Mouse (Mus musculus) intestine, embryonic 14.5 days (tissue): ENCODE measurements around the gene Trpv6. TPM values are rescaled to one million over a fixed set of nuclear protein-coding genes. Genes with fewer than 3 reads are reported as not detected.
A peak's percentile ranks its signal among the peaks of the same experiment; 100 is the strongest.

ENCODE experiments used
- ATAC-seq: fragments of 200-750 bp; cut with Nextera tagmentation; replicated peaks from 2 replicates; pipeline ENCODE4 v1.8.0; 2017; ENCODE audit warnings: low read depth, moderate number of reproducible peaks, moderate TSS enrichment, moderate library complexity; ENCODE audit not compliant: low FRiP score, low TSS enrichment
- DNase-seq: peaks from one replicate; pipeline ENCODE4 v3.0.0-alpha.2; 2018; ENCODE audit warnings: low spot score
- H3K27ac ChIP-seq: fragments of 300-500 bp; sonication (generic); 2 replicates; pipeline ENCODE4 v1.5.1; 2014; ENCODE audit warnings: low read depth, mild to moderate bottlenecking, control low read depth
- H3K27me3 ChIP-seq: fragments of 300-500 bp; sonication (generic); replicated peaks from 2 replicates; pipeline ENCODE4 v1.6.1; 2014; ENCODE audit warnings: low read length, control low read depth; ENCODE audit not compliant: control insufficient read depth, insufficient read depth
- H3K36me3 ChIP-seq: fragments of 300-500 bp; sonication (generic); 2 replicates; pipeline ENCODE4 v1.6.1; 2014; ENCODE audit warnings: low read length, control low read depth; ENCODE audit not compliant: control insufficient read depth, insufficient read depth
- H3K4me1 ChIP-seq: fragments of 300-500 bp; sonication (generic); replicated peaks from 2 replicates; pipeline ENCODE4 v1.6.1; 2014; ENCODE audit warnings: low read length, control low read depth, mixed read lengths; ENCODE audit not compliant: control insufficient read depth, insufficient read depth
- H3K4me2 ChIP-seq: fragments of 300-500 bp; sonication (generic); 2 replicates; pipeline ENCODE4 v1.6.1; 2014; ENCODE audit warnings: low read length
- H3K4me3 ChIP-seq: fragments of 300-500 bp; sonication (generic); 2 replicates; pipeline ENCODE4 v1.5.1; 2014; ENCODE audit warnings: low read depth, low read length, control low read depth, mixed read lengths
- H3K9ac ChIP-seq: fragments of 300-500 bp; sonication (generic); 2 replicates; pipeline ENCODE4 v1.6.1; 2014; ENCODE audit warnings: mild to moderate bottlenecking, low read length
- H3K9me3 ChIP-seq: fragments of 300-500 bp; sonication (generic); 2 replicates; pipeline ENCODE4 v1.6.1; 2016; ENCODE audit warnings: low read length, control low read depth; ENCODE audit not compliant: control insufficient read depth
- WGBS: fragments of 180-500 bp; shearing (Covaris S2); extraction: QIAGEN DNeasy Blood & Tissue Kit; methylation state at CpG from one replicate; pipeline ENCODE4 v1.1.7; 2014; 5-methylcytosine and 5-hydroxymethylcytosine counted together
- polyA plus RNA-seq: library from polyadenylated mRNA; unstranded; fragments of >200 nt; fragmentation: Nextera tagmentation; extraction: Ambion mirVana; gene quantifications from 2 replicates; pipeline ENCODE4 v1.2.1, GENCODE M21; 2014

The Trpv6 gene
- 0.30 and 0.58 TPM in 2 replicates for polyA plus RNA-seq

DNA sequence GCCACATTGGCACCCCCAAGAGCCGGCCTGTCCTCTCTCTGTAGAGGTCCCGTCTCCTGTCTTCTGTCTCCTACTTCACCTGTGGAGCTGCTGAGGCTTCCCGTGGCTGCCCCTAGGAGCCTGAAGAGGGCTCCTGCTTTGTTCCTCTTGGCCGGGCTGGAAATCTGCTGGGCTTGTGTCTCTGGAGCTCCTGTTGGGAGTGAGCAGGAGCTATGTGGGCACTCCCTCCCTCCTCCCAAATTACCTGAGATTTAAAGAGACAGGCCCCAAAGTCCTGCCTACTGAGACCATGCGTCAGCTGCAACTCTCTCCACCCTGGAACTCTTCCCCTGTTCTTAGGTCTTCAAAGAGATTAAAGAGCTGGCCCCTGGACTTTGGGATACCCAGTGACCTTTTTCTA is at the start of gene Trpv6:
TSS of gene Trpv6 (minus strand) at position 228 of the 400 bp plus-strand sequence.
- no peak for ATAC-seq
- no peaks in the 10 kb centered on the region for H3K27me3 ChIP-seq
- 0 out of 2 replicates have a peak within 1 kb of the TSS, but pooled peaks have one; percentile 3 for H3K4me2 ChIP-seq
- no peak for DNase-seq
- H3K27ac ChIP-seq: no peak within 1 kb of the TSS
- 16% methylated on average over 5 of the region's 5 CpGs for WGBS
- H3K9ac ChIP-seq: no peak within 1 kb of the TSS
- H3K4me1 ChIP-seq: no peaks in the 10 kb centered on the region
- no peaks in the 10 kb centered on the region for H3K9me3 ChIP-seq
- no peak within 1 kb of the TSS for H3K4me3 ChIP-seq
- no peaks in the 10 kb centered on the region for H3K36me3 ChIP-seq

- WGBS: 81% methylated on average over 3 of the region's 3 CpGs
- ATAC-seq: no peak
- H3K4me2 ChIP-seq: no peak overlapping the region
- no peak for DNase-seq
- H3K9me3 ChIP-seq: no peaks in the 10 kb centered on the region
- no peak overlapping the region for H3K4me3 ChIP-seq
- no peaks in the 10 kb centered on the region for H3K27me3 ChIP-seq
- no peaks in the 10 kb centered on the region for H3K4me1 ChIP-seq
- H3K36me3 ChIP-seq: no peaks in the 10 kb centered on the region
- no peak overlapping the region for H3K9ac ChIP-seq
- H3K27ac ChIP-seq: no peak overlapping the region
Observed at GRCm38 (mm10) chr6:41685596-41685995, 49.4 kb upstream of the Trpv6 start.

DNA sequence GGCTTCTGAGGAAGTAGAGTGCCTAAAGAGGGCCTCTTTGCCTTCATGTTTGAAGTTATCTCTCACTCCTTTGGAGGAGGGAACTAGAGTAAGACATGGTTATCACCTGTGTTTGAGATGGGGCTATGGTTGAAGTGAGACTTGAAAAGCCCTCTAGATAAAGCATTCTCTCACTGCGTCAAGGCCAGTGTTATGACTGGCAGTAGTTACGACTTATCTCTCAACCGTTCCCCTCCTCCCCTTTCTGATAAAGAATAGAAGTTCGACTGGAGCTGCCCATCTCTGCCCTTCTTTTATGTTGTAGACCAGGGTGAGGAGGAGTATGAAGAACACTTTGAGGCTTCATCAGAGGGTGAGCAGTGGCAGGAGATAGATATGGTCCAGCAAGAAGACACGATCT is 48.7 kb upstream of the Trpv6 start:
- ATAC-seq: no peak
- no peaks in the 10 kb centered on the region for H3K36me3 ChIP-seq
- no peaks in the 10 kb centered on the region for H3K9me3 ChIP-seq
- DNase-seq: no peak
- no peaks in the 10 kb centered on the region for H3K4me1 ChIP-seq
- H3K4me3 ChIP-seq: no peak overlapping the region
- no peak overlapping the region for H3K9ac ChIP-seq
- H3K27ac ChIP-seq: no peak overlapping the region
- 82% methylated on average over 5 of the region's 5 CpGs for WGBS
- H3K27me3 ChIP-seq: no peaks in the 10 kb centered on the region
- no peak overlapping the region for H3K4me2 ChIP-seq

DNA sequence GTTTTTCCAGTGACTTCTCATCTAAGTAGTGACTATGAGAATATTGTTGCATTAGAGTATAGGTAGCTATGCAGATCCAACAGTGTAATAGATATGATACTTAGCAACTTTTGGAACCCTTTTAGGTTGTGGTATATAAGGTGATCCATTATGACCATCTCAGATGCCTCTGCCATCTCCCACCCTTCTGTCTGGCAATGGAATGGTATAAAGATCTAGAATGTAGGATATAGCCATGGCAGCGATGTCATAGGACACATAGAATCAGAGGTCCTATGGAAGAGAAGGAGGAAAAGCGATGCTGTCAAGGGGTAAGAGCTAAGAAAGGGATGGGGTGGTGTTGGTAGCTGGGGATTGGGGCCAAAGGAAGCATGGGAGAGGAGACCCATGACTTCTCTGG is 47.9 kb upstream of the Trpv6 start, which contains the start of gene Llcfc1:
TSS of gene Llcfc1 (plus strand) at position 301 of the 400 bp plus-strand sequence.
- WGBS: 87% methylated on average over 2 of the region's 2 CpGs
- ATAC-seq: no peak
- no peak within 1 kb of the TSS for H3K4me3 ChIP-seq
- no peaks in the 10 kb centered on the region for H3K27me3 ChIP-seq
- no peak within 1 kb of the TSS for H3K27ac ChIP-seq
- H3K4me2 ChIP-seq: no peak within 1 kb of the TSS
- H3K36me3 ChIP-seq: no peaks in the 10 kb centered on the region
- no peaks in the 10 kb centered on the region for H3K4me1 ChIP-seq
- no peak within 1 kb of the TSS for H3K9ac ChIP-seq
- H3K9me3 ChIP-seq: no peaks in the 10 kb centered on the region
- DNase-seq: no peak

- no peak overlapping the region for H3K9ac ChIP-seq
- H3K9me3 ChIP-seq: no peaks in the 10 kb centered on the region
- no peaks in the 10 kb centered on the region for H3K36me3 ChIP-seq
- H3K27ac ChIP-seq: no peak overlapping the region
- no peaks in the 10 kb centered on the region for H3K27me3 ChIP-seq
- DNase-seq (no peak), ATAC-seq (no peak)
- H3K4me1 ChIP-seq: no peaks in the 10 kb centered on the region
- H3K4me3 ChIP-seq: no peak overlapping the region
- WGBS: 76% methylated on average over 5 of the region's 5 CpGs
- H3K4me2 ChIP-seq: no peak overlapping the region
Observed at GRCm38 (mm10) chr6:41681656-41682055, 45.5 kb upstream of the Trpv6 start.

DNA sequence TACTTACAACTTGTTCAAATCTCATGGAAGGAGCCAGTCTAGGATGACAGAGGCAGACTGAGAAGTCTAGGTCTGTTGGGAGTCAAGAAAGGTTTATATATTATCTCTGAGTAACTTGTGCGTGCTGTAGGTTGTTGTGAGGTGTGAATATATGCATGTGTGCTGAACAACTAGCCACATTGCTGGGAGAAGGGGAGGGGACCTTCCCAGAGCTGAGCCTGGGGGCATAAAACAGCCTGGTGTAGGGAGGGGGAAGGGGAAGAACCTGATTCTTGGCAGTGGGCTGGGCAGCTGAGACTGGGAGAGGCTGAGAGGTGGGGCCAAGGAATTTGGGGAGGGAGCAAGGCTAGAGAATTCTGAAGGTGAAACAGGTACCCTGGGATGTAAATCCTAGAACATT is 44.5 kb upstream of the Trpv6 start, which contains the start of gene Trpv5:
TSS of gene Trpv5 (minus strand) at position 101 of the 400 bp plus-strand sequence.
- Histone ChIP-seq H3K4me2 (no peak within 1 kb of the TSS), H3K27ac (no peak within 1 kb of the TSS), H3K9me3 (no peaks in the 10 kb centered on the region), H3K9ac (no peak within 1 kb of the TSS), H3K4me3 (no peak within 1 kb of the TSS), H3K4me1 (no peaks in the 10 kb centered on the region), H3K36me3 (no peaks in the 10 kb centered on the region), H3K27me3 (no peaks in the 10 kb centered on the region)
- ATAC-seq (no peak), DNase-seq (no peak)
- WGBS: 81% methylated on average over 1 of the region's 1 CpGs

- ATAC-seq: no peak
- H3K27ac ChIP-seq: no peak overlapping the region
- no peak for DNase-seq
- WGBS: 90% methylated on average over 2 of the region's 2 CpGs
- no peak overlapping the region for H3K9ac ChIP-seq
- H3K4me1 ChIP-seq: no peaks in the 10 kb centered on the region
- no peak overlapping the region for H3K4me3 ChIP-seq
- no peaks in the 10 kb centered on the region for H3K36me3 ChIP-seq
- no peak overlapping the region for H3K4me2 ChIP-seq
- no peaks in the 10 kb centered on the region for H3K9me3 ChIP-seq
- no peaks in the 10 kb centered on the region for H3K27me3 ChIP-seq
Observed at GRCm38 (mm10) chr6:41676530-41676929, 40.3 kb upstream of the Trpv6 start.

- Histone ChIP-seq H3K27ac (no peak overlapping the region), H3K9ac (no peak overlapping the region), H3K4me2 (no peak overlapping the region), H3K4me1 (no peaks in the 10 kb centered on the region), H3K4me3 (no peak overlapping the region), H3K9me3 (no peaks in the 10 kb centered on the region), H3K27me3 (no peaks in the 10 kb centered on the region), H3K36me3 (no peaks in the 10 kb centered on the region)
- ATAC-seq: no peak
- DNase-seq: no peak
- WGBS: 31% methylated on average over 2 of the region's 2 CpGs
Observed at GRCm38 (mm10) chr6:41662320-41662719, 26.1 kb upstream of the Trpv6 start.

DNA sequence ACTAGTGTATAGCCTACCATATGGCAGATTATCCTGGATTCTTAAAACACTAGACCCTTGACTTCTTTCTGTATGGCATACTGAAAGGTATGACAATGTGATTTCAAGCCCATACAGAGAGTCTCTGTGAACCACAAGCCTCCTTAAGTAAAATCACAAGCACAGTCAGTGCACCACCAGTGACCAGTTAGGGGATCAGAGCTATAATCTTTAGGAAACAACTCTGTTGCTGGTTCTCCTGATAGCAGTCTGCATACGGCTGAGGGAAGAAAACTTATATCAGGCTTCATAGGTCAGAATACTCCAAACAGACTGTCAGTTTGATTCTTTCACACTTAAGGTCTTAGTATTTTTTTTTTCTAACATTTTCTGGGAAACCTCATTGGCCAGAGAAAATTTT is 22.3 kb upstream of the Trpv6 start:
- Histone ChIP-seq H3K9ac (no peak overlapping the region), H3K36me3 (no peaks in the 10 kb centered on the region), H3K9me3 (no peaks in the 10 kb centered on the region), H3K4me1 (no peaks in the 10 kb centered on the region), H3K4me3 (no peak overlapping the region), H3K27me3 (no peaks in the 10 kb centered on the region), H3K4me2 (no peak overlapping the region), H3K27ac (no peak overlapping the region)
- 59% methylated on average over 1 of the region's 1 CpGs for WGBS
- ATAC-seq (no peak), DNase-seq (no peak)
